Mouse (Mus musculus) lung, adult 2 months (tissue): ENCODE measurements around the gene Cd47.

Experiments used
- CTCF ChIP-seq: fragments of 200-500 bp; IDR thresholded peaks from 2 replicates; pipeline ENCODE4 v1.5.1; 2011; ENCODE audit warnings: mild to moderate bottlenecking, low read length, control low read depth; ENCODE audit not compliant: insufficient read depth
- POLR2A ChIP-seq: fragments of 200-500 bp; IDR thresholded peaks from 2 replicates; pipeline ENCODE4 v1.6.1; 2011; ENCODE audit warnings: low read depth, mild to moderate bottlenecking, control low read depth, low read length, borderline replicate concordance; ENCODE audit errors: extremely low read depth

DNA sequence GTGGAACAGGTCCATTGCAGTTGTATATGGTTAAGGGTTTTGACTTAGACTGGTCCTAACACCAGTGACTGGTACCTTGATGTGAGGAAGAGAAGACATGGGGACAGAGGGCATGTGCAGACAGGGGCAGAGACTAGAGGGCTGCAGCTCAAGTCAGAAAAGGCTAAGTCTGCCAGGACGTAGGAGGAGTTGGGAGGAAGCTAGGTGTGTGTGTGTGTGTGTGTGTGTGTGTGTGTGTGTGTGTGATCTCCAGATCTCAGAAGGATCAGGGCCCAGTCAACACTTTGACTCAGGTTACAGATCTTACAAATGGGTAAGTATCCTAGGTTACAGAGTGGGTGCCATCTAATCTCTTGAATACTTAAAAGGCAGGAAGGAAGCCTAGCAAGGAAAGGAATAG, 48.3 kb downstream of the Cd47 start:
- TF ChIP-seq CTCF: no peak
- no peak for TF ChIP-seq POLR2A
